Mouse (Mus musculus) CH12.LX (cell line): ENCODE results near the gene Scamp5.

Source experiments
- CHD2 ChIP-seq: IDR thresholded peaks from 2 replicates; pipeline ENCODE4 v1.6.1; 2011; ENCODE audit warnings: low read length, improper control_type of control experiment
- CTCF ChIP-seq, 2 experiments: IDR thresholded peaks in 1 of 2; conservative IDR thresholded peaks in 1 of 2; 2 replicates each; pipeline ENCODE4 v1.5.1; 2011 to 2012; ENCODE audit warnings: low read depth in 2 of 2, low read length in 2 of 2, improper control_type of control experiment in 1 of 2, inconsistent platforms in 1 of 2, mild to moderate bottlenecking in 1 of 2, moderate library complexity in 1 of 2
- ELF1 ChIP-seq: IDR thresholded peaks from 2 replicates; pipeline ENCODE4 v1.6.1; 2014; ENCODE audit warnings: low read depth, mild to moderate bottlenecking, inconsistent platforms, low read length, improper control_type of control experiment
- GABPA ChIP-seq: IDR thresholded peaks from 2 replicates; pipeline ENCODE4 v1.6.1; 2012; ENCODE audit warnings: low read depth, low read length, improper control_type of control experiment, inconsistent platforms; ENCODE audit not compliant: insufficient replicate concordance
- JUND ChIP-seq: conservative IDR thresholded peaks from 2 replicates; pipeline ENCODE4 v1.6.1; 2011; ENCODE audit warnings: low read depth, low read length, improper control_type of control experiment
- KAT2A ChIP-seq: IDR thresholded peaks from 2 replicates; pipeline ENCODE4 v1.6.1; 2012; ENCODE audit warnings: low read length, improper control_type of control experiment, inconsistent platforms; ENCODE audit not compliant: insufficient replicate concordance
- MAX ChIP-seq: IDR thresholded peaks from 2 replicates; pipeline ENCODE4 v1.6.1; 2011; ENCODE audit warnings: low read length, improper control_type of control experiment
- PAX5 ChIP-seq: IDR thresholded peaks from 2 replicates; pipeline ENCODE4 v1.6.1; 2012; ENCODE audit warnings: low read length, inconsistent platforms, mixed read lengths
- POLR2A ChIP-seq: IDR thresholded peaks from 2 replicates; pipeline ENCODE4 v1.6.1; 2011; ENCODE audit warnings: low read depth, mild to moderate bottlenecking, improper control_type of control experiment, low read length
- ZC3H11A ChIP-seq: IDR thresholded peaks from 2 replicates; pipeline ENCODE4 v1.6.1; 2012; ENCODE audit warnings: low read depth, mild to moderate bottlenecking, inconsistent platforms, low read length, improper control_type of control experiment

DNA sequence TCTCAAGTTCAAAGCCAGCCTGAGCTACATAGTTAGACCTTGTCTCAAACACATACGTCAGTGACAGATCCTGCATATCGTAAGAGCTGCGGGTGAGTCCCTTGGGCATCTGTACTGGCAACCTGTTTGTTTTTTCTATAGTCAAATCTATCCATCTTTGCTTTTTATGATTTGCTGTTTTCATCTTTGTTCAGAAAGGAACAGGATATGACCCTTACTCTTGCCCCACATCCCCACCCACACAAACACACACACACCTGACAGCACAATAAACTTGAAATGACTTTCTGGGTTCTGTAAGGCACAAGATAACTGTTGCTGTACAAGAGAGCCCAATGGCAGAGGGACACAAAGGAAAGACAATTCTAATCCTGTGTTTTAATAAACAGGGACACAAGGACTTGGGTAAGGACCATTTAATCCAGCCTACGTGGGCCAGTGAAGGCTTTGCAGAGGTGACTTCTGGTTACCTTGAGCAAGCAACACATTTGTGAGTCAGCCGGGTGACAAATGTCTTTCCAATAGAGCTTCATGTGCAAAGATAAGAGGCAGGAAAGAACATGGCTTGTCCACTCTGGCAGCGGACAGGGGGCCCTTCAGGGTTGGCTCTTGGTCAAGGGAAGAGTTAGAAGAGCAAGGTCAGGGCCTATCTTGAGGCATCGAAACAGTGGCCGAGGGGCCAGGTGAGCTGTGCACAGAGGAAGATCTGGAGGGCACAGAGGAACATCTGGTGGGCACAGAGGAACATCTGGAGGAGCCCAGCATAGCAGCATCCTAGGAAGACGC is 60.5 kb downstream of the Scamp5 start:
- TF ChIP-seq JUND (no peak), POLR2A (no peak), ELF1 (no peak), CTCF (conservative IDR thresholded peaks at IDR 0.05 in 1 of 2, IDR thresholded peaks at IDR 0.05 in 1 of 2; ENCODE audit: low read depth in 2 of 2, low read length in 2 of 2) (no peak), PAX5 (no peak), ZC3H11A (no peak), KAT2A (no peak), GABPA (no peak), MAX (no peak), CHD2 (no peak)
